Mouse (Mus musculus) C2C12 (cell line): ENCODE measurements around the gene Gpam. TPM values are rescaled to one million over a fixed set of nuclear protein-coding genes. Genes with fewer than 3 reads are reported as not detected.
"Not testable (repeated sequence)": the region's sequence is repeated elsewhere in the genome, so short reads cannot be mapped to it uniquely, and the experiment has no call there.

Experiments
- H3K27me3 ChIP-seq: one replicate; pipeline ENCODE4 v1.6.1; 2011; ENCODE audit not compliant: control insufficient read depth, insufficient read depth, insufficient read length
- H3K36me3 ChIP-seq: one replicate; pipeline ENCODE4 v1.6.1; 2011; ENCODE audit not compliant: control insufficient read depth, insufficient read depth
- H3K4me3 ChIP-seq: one replicate; pipeline ENCODE4 v1.5.1; 2011; ENCODE audit warnings: mild to moderate bottlenecking, control low read depth; ENCODE audit not compliant: poor library complexity, insufficient read depth, severe bottlenecking
- H3K79me2 ChIP-seq: one replicate; pipeline ENCODE4 v1.6.1; 2011; ENCODE audit not compliant: control insufficient read depth, insufficient read depth
- H3K79me3 ChIP-seq: one replicate; pipeline ENCODE4 v1.6.1; 2011; ENCODE audit warnings: low read depth, control low read depth
- H3ac ChIP-seq: one replicate; pipeline ENCODE3; 2011; ENCODE audit warnings: low read depth; ENCODE audit not compliant: control insufficient read depth, insufficient read length
- CEBPB ChIP-seq: IDR thresholded peaks from one replicate; pipeline ENCODE4 v1.6.1; 2011; ENCODE audit warnings: low read depth, mild to moderate bottlenecking, control low read depth, moderate library complexity
- CTCF ChIP-seq: IDR thresholded peaks from one replicate; pipeline ENCODE4 v1.5.1; 2011; ENCODE audit not compliant: control insufficient read depth, insufficient read depth, insufficient read length
- FOSL1 ChIP-seq: IDR thresholded peaks from one replicate; pipeline ENCODE4 v1.8.0; 2011; ENCODE audit warnings: mild to moderate bottlenecking, low read length; ENCODE audit not compliant: poor library complexity, insufficient read depth, severe bottlenecking
- MAX ChIP-seq: IDR thresholded peaks from one replicate; pipeline ENCODE4 v1.6.1; 2011; ENCODE audit warnings: mild to moderate bottlenecking, control low read depth
- MYOD1 ChIP-seq: IDR thresholded peaks from one replicate; pipeline ENCODE4 v1.6.1; 2011; ENCODE audit warnings: low read depth; ENCODE audit not compliant: control insufficient read depth, insufficient read length
- MYOG ChIP-seq: IDR thresholded peaks from one replicate; pipeline ENCODE4 v1.6.1; 2011; ENCODE audit not compliant: control insufficient read depth, insufficient read length; ENCODE audit errors: extremely low read depth
- USF1 ChIP-seq: IDR thresholded peaks from one replicate; pipeline ENCODE4 v1.6.1; 2011; ENCODE audit warnings: low read depth, mild to moderate bottlenecking, control low read depth, moderate library complexity
- long read RNA-seq, 2 experiments: library from polyadenylated mRNA; unstranded; transcript quantifications; one replicate each; pipeline ENCODE4 v2.0.0; 2019 to 2020
- polyA plus RNA-seq: library from polyadenylated mRNA; unstranded; fragments of >200 nt; fragmentation: generic; extraction: Trizol; gene quantifications from one replicate; pipeline ENCODE4 v1.2.1, GENCODE M21; 2012; ENCODE audit warnings: missing spikeins

Gene Gpam
- polyA plus RNA-seq = 7.0 TPM
- long read RNA-seq, experiment 1, partial matches to known transcripts = 0 of 7 reads
- long read RNA-seq, experiment 1, other reads (novel, unspliced or antisense) = 6 of 7 reads
- long read RNA-seq, experiment 2, transcript Gpam-201 (21 exons, 3,832 nt) = major isoform, 53 of 62 reads
- long read RNA-seq, experiment 2, partial matches to known transcripts = 4 of 62 reads
- long read RNA-seq, experiment 2, other reads (novel, unspliced or antisense) = 5 of 62 reads

DNA sequence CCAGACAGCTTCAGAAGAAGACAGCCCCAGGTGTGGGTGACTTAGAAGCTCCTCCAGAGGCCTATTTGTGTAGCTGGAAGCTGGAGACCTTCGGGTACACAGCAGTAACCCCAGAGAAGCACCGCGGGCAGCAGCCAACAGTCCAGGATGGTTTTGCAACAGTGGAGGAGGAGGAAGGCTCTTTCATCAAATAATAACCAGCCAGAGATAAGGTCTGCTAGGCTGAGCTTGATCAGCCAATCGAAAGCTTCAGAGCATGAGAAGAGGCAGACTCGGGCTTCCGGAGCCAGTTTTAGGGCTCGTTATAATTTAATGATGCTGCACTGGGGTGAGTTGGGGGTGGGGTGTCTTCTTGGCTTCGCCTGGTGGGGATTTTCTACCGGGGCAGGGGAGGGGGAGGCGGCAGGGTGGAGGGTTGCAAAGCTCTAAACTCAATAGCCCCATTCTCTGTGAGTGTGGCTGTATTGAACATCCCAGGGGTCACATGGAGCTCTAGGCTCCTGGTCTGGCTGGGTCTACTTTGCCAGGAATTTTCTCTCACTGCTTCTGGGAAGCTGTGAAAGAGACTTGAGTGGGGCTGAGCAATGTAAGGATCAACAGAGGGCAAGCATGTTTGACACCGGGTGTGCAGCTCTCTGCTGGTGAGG is at the start of gene Gpam:
TSS of gene Gpam (minus strand) at position 167 of the 647 bp plus-strand sequence.
- Histone ChIP-seq H3K4me3 (no peak within 1 kb of the TSS), H3ac (no peak within 1 kb of the TSS), H3K79me3 (no peaks in the 10 kb centered on the region), H3K27me3 (no peaks in the 10 kb centered on the region), H3K36me3 (no peaks in the 10 kb centered on the region), H3K79me2 (no peaks in the 10 kb centered on the region)
- TF ChIP-seq MAX = no peak
- no peak for TF ChIP-seq USF1
- TF ChIP-seq FOSL1 = no peak
- no peak for TF ChIP-seq CTCF
- TF ChIP-seq CEBPB = no peak
- TF ChIP-seq MYOD1 = no peak

DNA sequence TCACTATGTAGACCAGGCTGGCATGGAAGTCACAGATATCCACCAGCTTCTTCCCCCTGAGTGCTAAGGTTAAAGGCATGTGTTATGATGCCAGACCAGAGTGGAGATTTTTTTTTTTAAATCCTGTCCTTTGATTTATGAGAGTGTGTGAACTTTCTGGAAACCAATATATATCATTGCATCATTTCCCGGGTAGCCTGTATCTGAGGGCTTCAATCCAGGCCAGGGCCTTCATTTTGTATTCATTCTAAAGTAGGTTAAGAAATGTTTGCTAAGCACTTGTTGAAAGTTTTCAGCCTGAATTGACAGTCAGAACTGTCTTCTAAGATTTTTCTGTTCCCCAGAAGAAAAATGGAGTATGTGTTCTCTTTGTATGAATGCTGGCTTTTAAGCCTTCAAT is 44.5 kb upstream of the Gpam start:
- no peaks in the 10 kb centered on the region for H3K79me2 ChIP-seq
- no peak overlapping the region for H3ac ChIP-seq
- no peaks in the 10 kb centered on the region for H3K79me3 ChIP-seq
- no peak overlapping the region for H3K4me3 ChIP-seq
- TF ChIP-seq CTCF = no peak
- TF ChIP-seq MYOG = no peak
- TF ChIP-seq MAX = no peak
- TF ChIP-seq USF1 = no peak
- TF ChIP-seq FOSL1 = no peak
- TF ChIP-seq CEBPB = no peak
- TF ChIP-seq MYOD1 = no peak
- H3K27me3 ChIP-seq = peaks cover 9% of the 10 kb centered on the region
- no peaks in the 10 kb centered on the region for H3K36me3 ChIP-seq

DNA sequence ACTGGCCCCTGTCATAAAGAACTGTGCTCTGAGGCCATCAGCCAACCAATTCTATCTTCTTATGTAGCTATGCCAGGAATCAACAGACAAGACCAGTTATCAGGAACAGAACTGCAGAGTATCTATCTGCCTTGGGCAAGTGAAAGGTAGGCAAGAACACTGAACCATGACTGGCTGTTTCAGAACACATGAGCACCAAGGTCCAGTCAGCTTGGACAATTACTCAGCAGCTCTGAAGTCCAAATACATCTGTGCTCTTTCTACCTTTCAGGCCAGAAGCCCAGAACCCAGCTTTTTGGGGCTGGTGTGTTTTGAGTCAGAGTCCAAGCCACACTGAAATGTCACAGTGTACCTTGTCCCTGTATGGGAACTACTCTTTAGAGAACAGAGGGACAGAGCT is 43.4 kb upstream of the Gpam start:
- no peak for TF ChIP-seq MYOD1
- no peak for TF ChIP-seq CEBPB
- no peak for TF ChIP-seq FOSL1
- no peak for TF ChIP-seq MAX
- TF ChIP-seq MYOG = no peak
- TF ChIP-seq USF1 = no peak
- no peak for TF ChIP-seq CTCF
- Histone ChIP-seq H3K4me3 (no peak overlapping the region), H3K79me2 (no peaks in the 10 kb centered on the region), H3K36me3 (no peaks in the 10 kb centered on the region), H3K27me3 (no peaks in the 10 kb centered on the region), H3ac (no peak overlapping the region), H3K79me3 (no peaks in the 10 kb centered on the region)

DNA sequence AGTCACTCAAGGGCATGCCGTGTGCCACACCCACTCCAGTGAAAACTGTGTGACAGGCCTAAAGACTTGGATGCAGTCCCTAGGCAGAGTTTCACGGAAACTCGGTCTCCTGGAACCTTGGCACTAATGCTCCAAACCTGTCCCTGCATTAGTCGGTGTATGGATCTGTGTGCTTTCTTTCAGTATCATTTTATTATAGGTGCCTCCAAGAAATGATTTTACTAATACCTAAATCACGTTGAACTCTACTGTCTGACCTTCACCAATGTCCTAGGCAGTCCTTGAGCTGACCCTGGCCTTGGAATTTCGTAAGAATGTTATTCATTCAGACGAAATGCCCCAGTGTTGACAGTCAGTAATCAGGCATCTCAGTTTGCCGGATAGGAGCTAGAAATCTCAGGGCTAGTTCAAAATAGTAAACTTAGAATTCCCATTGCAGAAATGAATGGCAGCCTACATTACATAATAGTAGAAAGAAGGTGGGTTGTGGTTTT is 42.2 kb upstream of the Gpam start:
- not testable (repeated sequence) for H3K79me3 ChIP-seq, H3K36me3 ChIP-seq, H3K27me3 ChIP-seq, H3ac ChIP-seq, H3K79me2 ChIP-seq, H3K4me3 ChIP-seq

DNA sequence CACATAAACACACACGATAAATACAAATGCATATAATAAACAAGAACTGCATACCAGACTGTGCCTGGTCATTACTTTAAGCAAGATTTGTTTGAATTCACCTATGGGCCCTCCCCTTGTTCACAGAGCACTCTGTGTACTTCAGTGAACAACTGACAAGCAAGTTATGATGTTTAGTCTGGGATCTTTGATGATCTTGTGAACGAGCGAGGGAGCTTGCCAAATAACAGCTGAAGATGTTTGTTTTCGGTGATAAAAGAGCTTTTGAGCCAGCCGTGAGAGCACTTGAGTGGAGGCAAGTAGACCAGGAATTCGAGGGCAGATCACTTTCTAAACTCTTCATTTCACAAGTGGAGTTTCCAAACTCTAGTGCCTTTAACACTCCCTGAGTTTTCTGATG is 41.3 kb upstream of the Gpam start:
- Histone ChIP-seq H3K79me2 (no peaks in the 10 kb centered on the region), H3K79me3 (no peaks in the 10 kb centered on the region), H3K36me3 (no peaks in the 10 kb centered on the region), H3K4me3 (no peak overlapping the region), H3ac (no peak overlapping the region), H3K27me3 (peaks cover 6% of the 10 kb centered on the region)
- no peak for TF ChIP-seq MYOG
- TF ChIP-seq USF1 = no peak
- no peak for TF ChIP-seq MYOD1
- TF ChIP-seq FOSL1 = no peak
- TF ChIP-seq CEBPB = no peak
- no peak for TF ChIP-seq MAX
- TF ChIP-seq CTCF = no peak

DNA sequence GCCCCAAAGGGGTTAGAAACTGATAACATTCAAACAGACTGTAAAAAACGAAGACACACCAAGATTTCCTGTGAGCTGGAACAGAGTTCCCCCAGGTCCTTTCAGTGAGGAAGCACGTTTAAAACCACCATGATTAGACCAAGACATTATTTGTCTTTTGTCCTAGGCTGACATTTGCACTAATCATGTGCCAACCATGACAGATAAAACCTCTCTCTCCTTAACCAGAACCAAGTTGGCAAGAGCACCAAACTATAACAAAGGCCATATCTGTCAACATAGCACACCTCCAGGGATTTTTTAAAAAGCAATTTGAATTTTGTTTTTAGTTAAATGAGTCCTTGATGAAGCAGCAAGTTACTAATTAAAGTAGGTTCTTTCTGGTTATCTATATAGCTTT is 40.7 kb upstream of the Gpam start:
- no peak for TF ChIP-seq CTCF
- TF ChIP-seq FOSL1 = no peak
- TF ChIP-seq MYOD1 = no peak
- TF ChIP-seq MYOG = no peak
- TF ChIP-seq USF1 = no peak
- TF ChIP-seq MAX = no peak
- TF ChIP-seq CEBPB = no peak
- no peaks in the 10 kb centered on the region for H3K79me3 ChIP-seq
- no peaks in the 10 kb centered on the region for H3K36me3 ChIP-seq
- H3ac ChIP-seq = no peak overlapping the region
- no peaks in the 10 kb centered on the region for H3K79me2 ChIP-seq
- no peak overlapping the region for H3K4me3 ChIP-seq
- H3K27me3 ChIP-seq = peaks cover 6% of the 10 kb centered on the region
